Mouse (Mus musculus) embryonic fibroblast, embryonic 13.5 days (primary cell): ENCODE measurements at regions not wholly inside any gene's neighbourhood (a gene's known extent, or its start where the extent isn't known, plus 50 kb on each side); places are given as distances from the start of the nearest gene placed in this dataset.

Experiments used
- H3K27ac ChIP-seq: 2 replicates; pipeline ENCODE4 v1.5.1; 2012; ENCODE audit warnings: low read length, control low read depth, inconsistent platforms; ENCODE audit not compliant: insufficient read depth
- H3K4me1 ChIP-seq: 2 replicates; pipeline ENCODE4 v1.6.1; 2011; ENCODE audit warnings: low read length; ENCODE audit not compliant: control insufficient read depth, insufficient read depth
- H3K4me3 ChIP-seq: 2 replicates; pipeline ENCODE4 v1.5.1; 2011; ENCODE audit warnings: mild to moderate bottlenecking, control low read depth, low read length; ENCODE audit not compliant: insufficient read depth
- CTCF ChIP-seq: IDR thresholded peaks from 2 replicates; pipeline ENCODE4 v1.5.1; 2011; ENCODE audit warnings: mild to moderate bottlenecking, control low read depth, low read length, moderate library complexity, borderline replicate concordance; ENCODE audit not compliant: insufficient read depth
- POLR2A ChIP-seq: IDR thresholded peaks from 2 replicates; pipeline ENCODE4 v1.6.1; 2011; ENCODE audit warnings: low read depth, mild to moderate bottlenecking, control low read depth, low read length, moderate library complexity

GRCm38 (mm10) chr4:135069818-135070217 is 50.6 kb upstream of the Runx3 start:
- no peaks in the 10 kb centered on the region for H3K4me1 ChIP-seq
- H3K27ac ChIP-seq: no peak overlapping the region
- H3K4me3 ChIP-seq: no peak overlapping the region
- TF ChIP-seq CTCF (no peak), POLR2A (no peak)
